Mouse (Mus musculus) intestine, embryonic 14.5 days (tissue): ENCODE results near the gene Knop1. TPM values are rescaled to one million over a fixed set of nuclear protein-coding genes. Genes with fewer than 3 reads are reported as not detected.

ENCODE experiments used
- ATAC-seq: fragments of 200-750 bp; cut with Nextera tagmentation; replicated peaks from 2 replicates; pipeline ENCODE4 v1.8.0; 2017; ENCODE audit warnings: low read depth, moderate number of reproducible peaks, moderate TSS enrichment, moderate library complexity; ENCODE audit not compliant: low FRiP score, low TSS enrichment
- DNase-seq: peaks from one replicate; pipeline ENCODE4 v3.0.0-alpha.2; 2018; ENCODE audit warnings: low spot score
- H3K27ac ChIP-seq: fragments of 300-500 bp; sonication (generic); 2 replicates; pipeline ENCODE4 v1.5.1; 2014; ENCODE audit warnings: low read depth, mild to moderate bottlenecking, control low read depth
- H3K27me3 ChIP-seq: fragments of 300-500 bp; sonication (generic); replicated peaks from 2 replicates; pipeline ENCODE4 v1.6.1; 2014; ENCODE audit warnings: low read length, control low read depth; ENCODE audit not compliant: control insufficient read depth, insufficient read depth
- H3K36me3 ChIP-seq: fragments of 300-500 bp; sonication (generic); 2 replicates; pipeline ENCODE4 v1.6.1; 2014; ENCODE audit warnings: low read length, control low read depth; ENCODE audit not compliant: control insufficient read depth, insufficient read depth
- H3K4me1 ChIP-seq: fragments of 300-500 bp; sonication (generic); replicated peaks from 2 replicates; pipeline ENCODE4 v1.6.1; 2014; ENCODE audit warnings: low read length, control low read depth, mixed read lengths; ENCODE audit not compliant: control insufficient read depth, insufficient read depth
- H3K4me2 ChIP-seq: fragments of 300-500 bp; sonication (generic); 2 replicates; pipeline ENCODE4 v1.6.1; 2014; ENCODE audit warnings: low read length
- H3K4me3 ChIP-seq: fragments of 300-500 bp; sonication (generic); 2 replicates; pipeline ENCODE4 v1.5.1; 2014; ENCODE audit warnings: low read depth, low read length, control low read depth, mixed read lengths
- H3K9ac ChIP-seq: fragments of 300-500 bp; sonication (generic); 2 replicates; pipeline ENCODE4 v1.6.1; 2014; ENCODE audit warnings: mild to moderate bottlenecking, low read length
- H3K9me3 ChIP-seq: fragments of 300-500 bp; sonication (generic); 2 replicates; pipeline ENCODE4 v1.6.1; 2016; ENCODE audit warnings: low read length, control low read depth; ENCODE audit not compliant: control insufficient read depth
- WGBS: fragments of 180-500 bp; shearing (Covaris S2); extraction: QIAGEN DNeasy Blood & Tissue Kit; methylation state at CpG from one replicate; pipeline ENCODE4 v1.1.7; 2014; 5-methylcytosine and 5-hydroxymethylcytosine counted together
- polyA plus RNA-seq: library from polyadenylated mRNA; unstranded; fragments of >200 nt; fragmentation: Nextera tagmentation; extraction: Ambion mirVana; gene quantifications from 2 replicates; pipeline ENCODE4 v1.2.1, GENCODE M21; 2014

The Knop1 gene
- 112 and 115 TPM in 2 replicates for polyA plus RNA-seq

DNA sequence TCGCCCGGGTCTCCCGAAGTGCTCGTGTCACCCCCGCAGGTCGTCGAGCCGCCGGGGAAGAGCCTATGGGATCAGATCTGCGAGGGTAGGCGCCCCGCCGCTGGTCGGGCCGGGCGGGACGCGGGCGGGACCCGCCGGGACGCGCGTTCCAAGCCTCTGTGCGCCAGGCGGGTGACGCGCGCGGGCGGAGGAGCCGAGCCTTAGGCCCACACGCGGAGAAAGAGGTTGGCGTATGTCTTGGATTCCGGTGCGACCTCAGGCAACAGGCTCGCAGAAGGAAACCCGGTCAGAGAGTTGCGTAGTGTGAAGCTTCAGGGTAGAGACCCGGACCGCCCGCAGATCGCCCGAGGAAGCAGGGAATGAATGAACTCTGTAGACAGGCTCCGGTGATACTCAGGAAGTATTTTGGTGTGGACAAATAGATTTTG, at the start of gene Knop1:
TSS of gene Knop1 (minus strand) at position 378 of the 428 bp plus-strand sequence.
- under 1% methylated on average over 46 of the region's 46 CpGs for WGBS
- Histone ChIP-seq H3K9ac (peak within 1 kb of the TSS; percentile 60), H3K4me2 (peak within 1 kb of the TSS; percentile 95), H3K27ac (peak within 1 kb of the TSS; percentile 64), H3K9me3 (no peaks in the 10 kb centered on the region), H3K4me3 (peak within 1 kb of the TSS; percentile 96), H3K36me3 (peaks cover 22% of the 10 kb centered on the region), H3K4me1 (peaks cover 14% of the 10 kb centered on the region), H3K27me3 (no peaks in the 10 kb centered on the region)
- DNase-seq (no peak), ATAC-seq (peak; percentile 86)

DNA sequence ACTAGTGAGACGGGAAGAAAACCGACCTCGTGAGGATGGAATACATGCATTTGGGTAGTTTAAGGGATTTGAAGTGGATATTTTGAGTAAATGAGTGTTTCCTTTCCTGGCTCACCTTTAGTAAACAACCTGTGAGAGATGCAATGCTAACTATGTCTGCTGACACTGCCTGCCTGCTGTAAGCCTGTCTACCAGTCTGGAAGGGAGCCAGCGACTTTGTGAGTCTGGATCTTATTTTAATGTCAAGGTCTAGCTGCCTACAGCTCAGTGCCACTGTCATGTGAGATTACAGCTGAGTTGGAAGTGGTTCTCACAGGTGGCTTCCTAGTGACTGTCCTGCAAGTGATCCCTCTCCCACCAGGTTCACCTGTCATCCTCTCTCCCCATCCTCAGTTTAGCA, 48.5 kb upstream of the Knop1 start:
- no peak overlapping the region for H3K4me3 ChIP-seq
- H3K4me1 ChIP-seq, result peaks cover 7% of the 10 kb centered on the region; the same call in 1 of the 2 replicates
- ATAC-seq (no peak), DNase-seq (no peak)
- H3K27me3 ChIP-seq, result no peaks in the 10 kb centered on the region
- no peaks in the 10 kb centered on the region for H3K36me3 ChIP-seq
- no peak overlapping the region for H3K4me2 ChIP-seq
- no peaks in the 10 kb centered on the region for H3K9me3 ChIP-seq
- H3K27ac ChIP-seq, result no peak overlapping the region
- no peak overlapping the region for H3K9ac ChIP-seq
- 86% methylated on average over 4 of the region's 4 CpGs for WGBS

DNA sequence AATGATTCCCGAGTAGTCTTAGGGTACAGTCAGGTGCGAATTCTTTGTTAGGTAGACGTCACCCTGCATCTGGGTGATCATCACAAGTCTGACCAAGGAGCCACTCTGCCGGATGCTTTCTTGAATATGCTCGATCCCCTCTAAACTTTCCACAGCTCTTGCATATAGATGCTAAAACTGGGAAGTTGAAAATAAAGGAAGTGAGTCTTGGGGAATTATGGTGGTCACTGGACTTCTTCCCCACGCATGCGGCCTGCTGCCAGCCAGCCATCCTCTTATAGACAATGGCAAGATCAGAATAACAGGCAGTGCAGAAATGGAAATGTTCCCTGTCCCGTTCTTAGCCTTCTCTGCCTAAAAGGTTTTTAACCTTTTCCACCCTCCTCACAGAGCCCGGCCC, 47.8 kb upstream of the Knop1 start:
- ATAC-seq (no peak), DNase-seq (no peak)
- Histone ChIP-seq H3K4me3 (no peak overlapping the region), H3K4me2 (no peak overlapping the region), H3K27me3 (no peaks in the 10 kb centered on the region), H3K4me1 (peaks cover 7% of the 10 kb centered on the region; the same call in 1 of the 2 replicates), H3K9ac (no peak overlapping the region), H3K9me3 (no peaks in the 10 kb centered on the region), H3K36me3 (no peaks in the 10 kb centered on the region), H3K27ac (no peak overlapping the region)
- 89% methylated on average over 9 of the region's 9 CpGs for WGBS

DNA sequence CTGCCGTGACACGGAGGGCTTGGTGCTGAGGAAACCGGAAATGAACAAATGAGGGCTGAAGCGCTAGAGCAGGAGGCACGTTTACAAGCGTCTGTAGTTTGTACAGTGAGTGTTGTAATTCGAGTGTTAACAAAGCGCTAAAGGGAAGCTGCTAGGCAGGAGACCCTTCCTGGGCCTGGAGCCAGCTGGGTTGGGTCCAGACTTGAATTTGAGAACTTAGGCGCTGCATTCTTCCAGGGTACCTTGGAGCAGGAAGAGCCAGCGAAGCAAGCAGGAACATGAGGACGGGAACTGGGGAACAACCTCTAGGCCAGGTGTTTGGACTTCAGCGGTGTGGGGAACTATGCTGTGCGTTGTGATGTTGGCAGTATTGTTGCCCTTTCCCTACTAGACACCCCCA, 46.9 kb upstream of the Knop1 start:
- ATAC-seq, result 0 out of 2 replicates have a peak, but pooled peaks have one; percentile 47

DNA sequence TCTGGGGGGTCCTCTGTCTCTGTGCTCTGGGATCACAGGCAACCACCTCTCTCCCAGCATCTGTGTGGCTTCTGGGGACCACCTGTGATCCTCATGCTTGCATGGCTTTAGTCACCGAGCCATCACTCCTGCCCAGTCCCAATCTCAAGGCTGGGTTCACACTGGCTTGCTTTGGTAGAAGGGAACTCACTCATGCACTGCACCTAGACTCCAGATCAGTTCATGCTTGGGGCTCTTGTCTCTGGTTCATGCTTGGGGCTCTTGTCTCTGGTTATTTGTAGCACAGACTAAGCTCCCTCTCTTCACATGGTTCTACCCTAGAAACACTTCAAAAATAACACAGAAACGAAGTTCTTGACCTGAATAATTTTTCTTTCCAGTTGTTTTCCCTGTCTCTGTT, 44.0 kb upstream of the Knop1 start:
- H3K9me3 ChIP-seq, result no peaks in the 10 kb centered on the region
- ATAC-seq (no peak), DNase-seq (no peak)
- H3K27ac ChIP-seq, result no peak overlapping the region
- no peak overlapping the region for H3K9ac ChIP-seq
- no peak overlapping the region for H3K4me3 ChIP-seq
- 84% methylated on average over 2 of the region's 2 CpGs for WGBS
- H3K36me3 ChIP-seq, result no peaks in the 10 kb centered on the region
- no peak overlapping the region for H3K4me2 ChIP-seq
- H3K4me1 ChIP-seq, result peaks cover 7% of the 10 kb centered on the region; the same call in 1 of the 2 replicates
- H3K27me3 ChIP-seq, result no peaks in the 10 kb centered on the region

More for the DNA sequence above, 46.9 kb upstream of the Knop1 start:
- Histone ChIP-seq H3K27me3 (no peaks in the 10 kb centered on the region), H3K9ac (no peak overlapping the region), H3K36me3 (no peaks in the 10 kb centered on the region), H3K9me3 (no peaks in the 10 kb centered on the region), H3K4me3 (0 out of 2 replicates have a peak overlapping the region, but pooled peaks have one; percentile 4), H3K27ac (peak overlapping the region; percentile 54; the same call in 1 of the 2 replicates), H3K4me1 (peaks cover 7% of the 10 kb centered on the region; the same call in 1 of the 2 replicates), H3K4me2 (peak overlapping the region; percentile 30)
- DNase-seq, result peak; percentile 78
- WGBS, result 27% methylated on average over 13 of the region's 13 CpGs

DNA sequence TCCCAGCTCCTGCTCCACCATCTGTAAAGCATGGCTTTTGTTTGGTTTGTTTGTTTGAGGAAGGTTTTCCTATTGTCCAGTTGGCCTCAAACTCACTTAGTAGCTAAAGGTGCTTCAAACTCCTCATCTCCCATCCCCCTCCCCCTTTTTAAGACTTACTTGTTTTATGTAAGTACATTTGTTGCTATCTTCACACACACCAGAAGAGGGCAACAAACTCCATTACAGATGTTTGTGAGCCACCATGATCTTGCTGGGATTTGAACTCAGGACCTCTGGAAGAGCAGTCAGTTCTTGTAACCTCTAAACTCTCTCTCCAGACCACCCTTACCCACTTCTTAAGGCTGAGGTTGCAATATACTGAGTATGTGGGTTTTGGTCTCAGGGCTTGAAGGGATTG, 42.0 kb upstream of the Knop1 start:
- Histone ChIP-seq H3K4me3 (no peak overlapping the region), H3K27ac (no peak overlapping the region)

DNA sequence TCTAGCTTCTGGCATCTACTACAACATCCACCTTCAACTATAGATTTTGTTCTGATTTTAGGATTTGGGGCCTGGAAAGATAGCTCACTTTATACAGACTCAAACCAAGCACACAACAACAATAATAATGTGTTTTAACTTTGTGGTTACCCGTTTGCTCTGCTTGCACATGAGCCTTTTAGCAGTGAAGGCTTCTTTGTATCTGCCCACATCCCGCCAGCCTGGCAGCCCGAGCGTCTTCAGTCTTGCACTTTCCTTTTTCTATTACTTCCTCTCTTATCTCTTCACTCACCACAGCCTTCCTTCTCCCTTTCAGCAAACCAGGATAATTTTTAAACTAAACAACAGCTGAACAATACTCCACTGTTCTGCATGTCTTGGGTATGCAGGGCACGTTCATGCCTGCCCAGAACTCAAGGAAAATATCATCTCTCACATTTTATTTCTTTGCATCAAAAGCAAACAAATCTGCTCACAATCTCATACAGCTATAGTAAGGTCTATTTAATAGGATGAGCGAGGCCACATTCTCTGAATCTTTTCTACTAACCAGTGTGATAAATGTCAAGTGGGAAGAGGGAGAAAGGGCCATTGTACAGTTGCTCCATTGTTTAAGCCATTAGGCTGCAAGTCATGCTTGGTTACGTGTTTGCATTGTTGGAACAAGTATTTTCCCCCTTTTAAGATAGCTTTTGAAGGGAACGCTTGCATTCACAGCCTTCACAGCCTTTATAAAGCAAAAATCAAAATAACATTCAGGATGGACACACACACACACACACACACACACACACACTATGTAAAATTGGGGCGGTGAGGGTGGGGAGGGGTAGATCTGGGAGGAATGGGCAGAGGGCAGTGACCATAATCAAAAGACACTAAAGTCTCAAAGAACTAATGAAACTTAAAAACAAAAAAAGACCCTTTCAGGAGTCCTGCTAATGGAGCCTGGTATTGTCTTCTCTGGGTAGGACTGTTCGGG, 39.7 kb upstream of the Knop1 start:
- Histone ChIP-seq H3K27me3 (no peaks in the 10 kb centered on the region), H3K4me2 (no peak overlapping the region), H3K36me3 (no peaks in the 10 kb centered on the region), H3K9ac (no peak overlapping the region), H3K4me1 (no peaks in the 10 kb centered on the region), H3K4me3 (no peak overlapping the region), H3K9me3 (no peaks in the 10 kb centered on the region), H3K27ac (no peak overlapping the region)
- no peak for DNase-seq
- no peak for ATAC-seq
- WGBS, result 67% methylated on average over 10 of the region's 10 CpGs

More for the DNA sequence above, 42.0 kb upstream of the Knop1 start:
- Histone ChIP-seq H3K4me2 (no peak overlapping the region), H3K36me3 (no peaks in the 10 kb centered on the region), H3K4me1 (0 out of 2 replicates have a peak, but pooled peaks cover 3% of the 10 kb centered on the region), H3K9me3 (no peaks in the 10 kb centered on the region), H3K27me3 (no peaks in the 10 kb centered on the region), H3K9ac (no peak overlapping the region)
- DNase-seq (no peak), ATAC-seq (no peak)

DNA sequence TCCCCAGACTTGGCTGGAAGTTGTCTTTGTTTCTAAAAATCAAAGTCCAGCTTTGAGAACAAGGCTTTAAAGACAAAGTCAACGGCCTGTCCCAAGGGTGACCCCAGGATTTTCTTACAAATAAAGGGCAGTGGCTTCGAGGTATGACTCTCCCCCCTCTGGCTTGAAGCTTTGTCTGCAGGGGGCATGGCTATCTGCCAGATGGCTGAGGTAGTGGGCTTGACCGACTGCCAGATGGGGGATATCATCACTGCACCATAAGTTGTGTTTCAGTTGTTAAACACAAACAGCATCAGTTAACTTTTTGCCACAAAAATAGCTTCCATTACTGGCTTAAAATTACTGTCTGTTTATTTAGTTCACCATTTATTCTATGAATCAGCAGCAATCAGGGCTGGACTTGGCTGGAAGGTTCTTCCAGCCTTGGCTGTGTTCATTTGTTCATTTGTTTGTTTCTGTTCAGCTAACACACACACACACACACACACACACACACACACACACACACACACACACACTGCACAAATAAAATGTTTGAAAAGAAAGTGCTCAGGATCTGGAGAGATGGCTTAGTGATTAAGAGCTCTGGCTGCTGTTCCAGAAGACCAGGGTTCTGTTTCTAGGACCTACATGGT, 33.1 kb upstream of the Knop1 start:
- no peak for DNase-seq
- no peaks in the 10 kb centered on the region for H3K27me3 ChIP-seq
- no peaks in the 10 kb centered on the region; the same call in 1 of the 2 replicates for H3K4me1 ChIP-seq
- no peaks in the 10 kb centered on the region for H3K36me3 ChIP-seq
- H3K4me3 ChIP-seq, result no peak overlapping the region
- 28% methylated on average over 3 of the region's 3 CpGs for WGBS
- no peak overlapping the region for H3K4me2 ChIP-seq
- no peak overlapping the region for H3K27ac ChIP-seq
- ATAC-seq, result no peak
- H3K9ac ChIP-seq, result no peak overlapping the region
- no peaks in the 10 kb centered on the region for H3K9me3 ChIP-seq
